Mouse (Mus musculus) urinary bladder, postnatal 10 days (tissue): ENCODE measurements at regions not wholly inside any gene's neighbourhood (a gene's known extent, or its start where the extent isn't known, plus 50 kb on each side); places are given as distances from the start of the nearest gene placed in this dataset.

Experiments used
- DNase-seq: peaks from one replicate; pipeline ENCODE4 v3.0.0; 2022; ENCODE audit warnings: low spot score

DNA sequence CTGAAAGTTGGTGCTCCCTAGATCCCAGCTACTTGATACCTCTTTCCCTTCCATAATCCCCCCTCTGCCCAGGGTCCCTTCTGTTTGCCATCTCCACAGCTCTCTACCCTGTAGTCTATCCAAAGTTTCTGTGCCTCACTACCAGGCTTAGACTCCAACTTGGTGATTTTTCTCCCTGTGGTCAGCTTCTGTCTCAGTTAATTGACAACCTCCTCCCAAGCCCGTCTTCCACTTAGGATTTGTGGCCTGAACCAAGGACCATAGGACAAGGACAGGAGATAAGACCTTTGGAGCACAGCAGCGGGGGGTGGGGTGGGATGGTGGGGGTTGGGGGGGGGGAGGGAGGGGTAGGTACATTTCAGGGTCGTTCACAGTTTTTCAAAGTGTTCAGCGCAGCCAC lies 371.3 kb downstream of the Eipr1 start:
- DNase-seq = no peak

DNA sequence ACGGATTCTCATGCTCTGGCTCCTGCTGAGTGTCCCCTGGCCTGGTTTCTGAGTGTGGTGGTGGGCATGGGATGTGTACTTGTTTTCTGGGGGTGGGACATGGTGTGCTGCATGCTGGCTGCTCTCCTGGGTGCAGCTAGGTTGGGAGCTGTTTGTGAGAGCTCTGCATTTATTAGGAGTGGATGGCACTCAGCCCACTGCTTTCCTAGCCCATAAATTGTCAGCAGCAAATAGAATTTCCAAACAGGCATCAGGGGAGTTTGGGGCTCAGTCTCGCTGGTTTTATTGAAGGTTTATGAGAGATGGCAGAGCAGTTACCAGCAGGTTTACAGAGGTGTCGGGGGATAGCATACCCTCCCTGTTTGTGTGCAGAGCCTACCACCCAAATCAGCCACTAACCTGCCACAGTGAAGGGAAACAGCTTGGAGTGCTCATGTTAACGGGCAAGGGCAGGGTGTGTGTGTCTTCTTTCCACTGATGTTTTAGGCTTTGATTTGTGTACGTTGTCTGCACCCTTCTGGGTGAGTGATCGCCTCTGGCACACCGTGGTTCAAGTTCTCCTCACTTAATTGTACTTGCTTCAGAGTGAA lies 372.6 kb downstream of the Eipr1 start:
- no peak for DNase-seq

DNA sequence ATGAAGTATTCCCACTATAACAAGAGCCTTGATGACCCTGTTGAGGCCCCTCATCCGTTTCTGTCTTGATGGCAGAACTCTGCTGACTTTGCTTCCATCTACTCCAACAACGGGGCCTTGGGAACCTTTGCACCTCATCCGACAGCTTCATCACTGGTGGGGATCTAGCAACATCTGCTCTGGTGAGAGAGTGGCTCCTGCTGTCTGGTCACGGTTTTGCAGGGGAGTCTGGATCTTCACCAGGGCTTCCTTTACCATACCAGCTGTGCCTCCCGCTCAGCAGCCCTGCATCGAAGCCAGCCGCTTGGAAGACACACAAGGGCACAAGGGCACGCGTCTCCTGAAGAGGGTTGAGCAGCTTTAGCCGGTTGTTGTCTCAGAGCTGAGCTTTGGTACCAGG lies 377.2 kb downstream of the Eipr1 start:
- no peak for DNase-seq

DNA sequence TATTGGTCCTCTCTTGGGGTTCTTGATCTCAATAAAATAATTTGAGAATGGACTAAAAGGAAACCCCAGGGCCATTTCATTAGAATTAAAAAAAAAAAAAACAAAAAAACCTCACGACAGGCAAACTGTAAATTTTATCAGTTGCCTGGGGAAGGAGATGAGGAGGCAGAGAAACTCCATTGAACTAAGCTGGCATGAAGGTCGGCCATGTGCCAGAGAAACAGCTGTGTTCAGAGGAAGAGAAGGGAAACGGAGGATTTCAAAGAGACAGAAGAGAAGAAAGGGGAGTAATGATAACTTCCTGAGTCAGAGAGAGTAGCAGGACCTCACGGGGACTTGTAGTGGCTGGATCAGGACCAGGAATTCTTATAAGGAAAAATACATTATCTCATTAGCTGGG lies 377.7 kb downstream of the Eipr1 start:
- DNase-seq = no peak

DNA sequence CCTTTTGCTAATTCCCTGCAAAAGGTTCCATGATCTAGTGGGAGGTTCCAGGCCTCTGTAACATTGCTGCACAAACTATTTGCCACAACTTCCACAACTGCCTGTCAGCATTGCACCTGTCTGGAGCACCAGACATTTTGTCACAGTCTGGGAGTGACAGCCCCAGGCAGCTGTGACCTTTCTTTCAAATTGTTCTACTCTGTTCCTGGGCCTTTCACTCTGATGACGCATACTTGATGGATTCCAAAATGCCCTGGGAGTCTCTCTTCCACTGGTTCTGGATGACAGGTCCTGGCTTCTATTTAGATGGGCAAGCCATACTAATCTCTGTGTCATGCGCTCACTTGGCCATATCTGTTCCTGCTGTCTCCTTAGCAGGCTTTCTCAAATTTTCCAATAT lies 382.7 kb downstream of the Eipr1 start:
- DNase-seq = no peak

DNA sequence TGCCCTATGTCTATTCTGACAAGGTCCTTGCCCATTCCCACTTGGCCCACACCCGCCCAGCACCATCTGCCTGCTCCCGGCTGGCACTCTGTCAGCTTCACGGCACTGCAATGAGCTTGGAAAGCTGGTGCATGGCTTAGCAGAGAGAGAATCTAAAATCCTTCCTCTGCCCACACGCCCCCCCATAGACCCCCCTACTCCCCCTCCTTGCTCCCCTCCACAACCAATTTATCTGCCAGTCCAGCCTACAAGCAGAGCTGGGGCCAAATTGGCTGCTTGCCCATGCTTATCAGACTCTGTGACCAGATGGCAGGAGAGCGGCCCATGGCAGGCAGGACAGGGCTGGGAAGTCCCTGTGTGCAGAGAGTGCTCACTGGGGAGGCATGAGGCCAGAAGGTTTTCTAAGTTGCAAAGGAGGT lies 385.3 kb downstream of the Eipr1 start:
- DNase-seq = no peak

DNA sequence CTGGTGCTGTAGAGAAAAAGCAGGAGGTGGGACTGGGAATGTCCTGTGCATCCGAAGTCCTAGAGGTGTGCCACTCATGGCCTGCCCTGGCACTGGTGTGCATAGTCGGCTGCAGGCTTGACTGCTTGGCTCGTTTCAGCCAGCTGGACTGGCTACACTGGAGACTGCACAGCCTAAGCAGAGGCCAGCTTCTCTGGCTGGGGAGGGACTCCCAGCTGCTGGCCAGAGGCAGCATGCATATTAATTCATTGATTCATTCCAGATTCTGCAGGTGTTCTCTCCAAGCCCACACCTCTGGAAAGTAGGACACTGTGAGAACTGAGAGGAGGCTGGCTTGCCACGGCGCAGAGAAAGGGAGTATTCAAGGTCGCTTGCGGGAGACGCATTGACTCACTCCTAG lies 385.9 kb downstream of the Eipr1 start:
- no peak for DNase-seq

DNA sequence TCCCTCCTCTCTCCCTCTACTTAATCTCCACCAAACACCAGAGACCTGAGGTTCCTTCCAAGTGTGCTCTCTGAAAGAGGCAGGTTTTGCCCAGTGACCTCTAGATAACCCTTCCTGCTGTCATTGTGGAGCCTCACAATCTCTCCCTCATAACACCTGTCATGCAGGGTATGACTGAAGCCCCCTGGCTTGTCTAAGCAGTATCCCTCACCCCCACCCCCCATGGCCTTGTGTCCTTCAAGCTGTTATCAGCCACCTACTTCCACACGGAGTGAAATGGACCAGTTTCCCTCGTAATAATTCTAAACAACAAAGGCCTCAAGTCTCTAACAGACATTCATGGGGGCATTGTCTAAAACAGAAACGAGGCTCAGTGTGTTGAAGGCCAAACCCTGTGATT lies 387.6 kb upstream of the Myt1l start:
- no peak for DNase-seq

DNA sequence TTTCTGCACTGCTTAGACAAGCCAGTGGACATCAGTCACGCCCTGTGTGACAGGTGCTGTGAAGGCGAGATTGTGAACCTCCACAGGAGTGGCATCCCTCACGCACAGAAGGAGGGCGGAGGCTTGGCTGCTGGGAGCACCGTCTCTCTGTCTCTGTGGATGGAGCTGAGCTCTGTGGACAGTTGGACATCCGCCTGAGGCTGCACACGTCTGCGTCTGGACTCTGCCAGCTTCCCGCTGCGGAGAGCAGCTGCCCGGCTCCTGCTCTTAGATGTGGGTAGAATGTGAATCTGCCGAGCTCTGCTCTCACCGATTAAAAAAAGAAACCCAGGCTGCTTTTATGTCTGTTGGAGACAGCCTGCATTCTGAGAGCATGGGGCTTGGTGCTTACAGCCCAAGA lies 387.1 kb upstream of the Myt1l start:
- DNase-seq = no peak

DNA sequence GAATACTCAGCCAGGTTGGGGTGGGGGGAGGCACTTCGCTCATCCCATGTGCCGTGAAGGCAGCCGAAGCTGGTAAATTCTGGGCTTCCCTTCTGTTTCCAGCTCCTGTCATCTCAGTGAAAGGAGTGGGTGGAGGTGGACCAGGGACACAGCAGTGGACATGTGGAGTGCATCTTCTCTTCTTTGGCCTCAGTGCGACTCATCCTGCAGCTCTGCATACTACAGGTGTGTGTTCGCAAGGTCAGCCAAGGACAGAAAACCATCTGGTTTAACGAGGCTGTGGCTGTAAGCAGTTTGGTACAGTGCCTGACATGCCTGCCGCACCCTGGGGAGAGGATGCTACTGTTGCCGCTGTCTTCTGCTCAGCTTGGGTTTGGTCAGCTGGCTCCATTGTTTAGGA lies 386.3 kb upstream of the Myt1l start:
- DNase-seq = no peak

DNA sequence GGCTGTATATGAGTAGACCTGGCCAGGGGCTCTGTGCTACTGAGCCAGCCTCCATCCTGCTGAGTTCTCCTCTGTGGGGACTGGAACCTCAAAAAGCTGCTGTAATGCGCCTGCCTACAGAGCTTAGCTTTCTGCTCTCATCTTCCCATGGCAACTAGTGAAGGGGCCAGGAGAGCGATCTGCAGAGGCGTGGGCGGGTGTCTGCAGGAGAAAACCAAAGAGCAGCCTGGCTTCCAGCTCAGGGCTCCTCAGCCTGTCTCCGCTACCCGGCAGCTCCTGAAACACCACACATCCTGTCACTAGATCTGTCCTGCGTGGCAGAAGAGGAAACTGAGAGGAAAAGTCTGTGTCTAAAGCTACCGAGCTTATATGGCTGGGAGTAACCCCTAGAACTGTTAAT lies 384.9 kb upstream of the Myt1l start:
- DNase-seq = no peak

DNA sequence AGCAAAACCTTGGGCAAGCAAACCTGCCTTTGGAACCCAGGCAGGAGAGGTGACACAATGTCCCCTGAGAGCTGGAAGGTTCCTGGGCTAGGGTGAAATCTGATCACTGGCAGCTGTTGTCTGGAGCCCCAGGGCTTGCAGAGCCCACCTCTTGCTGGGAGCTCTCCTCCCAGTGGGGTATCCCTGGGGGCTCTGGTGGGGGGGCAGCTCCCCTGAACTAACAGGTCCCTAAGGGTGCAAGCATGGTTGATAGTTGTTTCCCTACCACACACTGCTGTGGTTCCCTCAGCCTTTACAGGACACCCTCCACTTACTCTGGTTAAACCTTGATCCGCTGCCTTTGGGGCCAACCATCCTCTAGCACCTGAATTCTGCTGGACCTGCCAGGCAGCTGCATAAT lies 367.3 kb upstream of the Myt1l start:
- DNase-seq = no peak

DNA sequence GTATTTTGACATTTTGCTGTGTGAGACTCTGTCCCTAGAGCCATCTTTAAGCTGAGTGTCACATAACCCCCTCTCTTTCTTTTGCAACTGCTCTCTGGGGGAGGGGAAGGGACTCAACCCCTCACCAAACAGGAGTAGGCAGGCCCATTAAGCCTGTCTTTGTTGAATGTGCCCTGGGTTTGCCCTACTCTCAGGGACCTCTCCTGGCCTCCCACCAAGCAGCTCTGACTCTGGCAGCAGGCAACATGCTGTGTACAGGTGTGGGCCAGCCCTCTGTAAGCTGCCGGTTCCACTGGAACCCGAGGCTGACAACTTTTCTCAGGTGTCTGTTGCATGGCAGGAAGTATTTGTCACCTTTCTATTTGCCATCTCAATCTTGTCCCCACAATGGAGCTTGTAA lies 366.6 kb upstream of the Myt1l start:
- DNase-seq = no peak

DNA sequence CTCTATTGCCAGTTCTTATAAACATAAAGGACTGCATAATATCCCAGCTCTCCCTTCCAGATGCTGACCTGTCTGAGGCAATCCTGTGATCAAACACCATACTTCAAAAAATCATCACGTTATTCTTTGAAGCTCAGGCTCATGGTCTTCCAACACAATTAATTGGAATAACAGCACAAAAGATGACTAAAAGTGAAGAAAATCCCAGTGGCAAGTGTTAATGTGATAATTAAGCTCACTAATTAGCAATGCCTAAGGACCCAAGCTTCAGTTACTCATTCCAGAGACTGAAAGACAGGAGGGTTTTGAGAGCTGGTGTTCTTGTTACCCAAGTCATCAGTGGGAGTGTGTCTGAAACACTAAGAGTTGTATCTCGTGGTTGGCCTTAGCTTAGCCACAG lies 363.5 kb upstream of the Myt1l start:
- DNase-seq = no peak

DNA sequence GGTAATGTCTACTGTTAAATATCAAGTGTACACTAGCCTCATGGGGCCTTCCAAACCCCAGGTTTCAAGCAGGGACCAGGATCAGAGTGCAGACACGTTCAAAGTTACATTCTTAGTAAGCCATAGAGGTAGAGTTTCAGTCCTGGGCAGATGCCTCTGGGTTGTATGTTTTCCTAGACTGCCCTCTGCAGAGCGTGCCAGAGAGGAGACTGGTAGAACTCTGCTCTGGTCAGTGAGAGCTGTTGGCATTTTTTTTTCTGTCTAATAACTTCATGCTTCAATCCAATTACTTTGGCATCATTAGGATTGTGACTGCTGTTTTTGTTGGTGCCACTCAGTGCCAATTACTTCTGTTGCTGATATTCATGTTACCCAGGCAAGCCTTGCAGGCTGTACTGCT lies 361.9 kb upstream of the Myt1l start:
- DNase-seq = no peak

DNA sequence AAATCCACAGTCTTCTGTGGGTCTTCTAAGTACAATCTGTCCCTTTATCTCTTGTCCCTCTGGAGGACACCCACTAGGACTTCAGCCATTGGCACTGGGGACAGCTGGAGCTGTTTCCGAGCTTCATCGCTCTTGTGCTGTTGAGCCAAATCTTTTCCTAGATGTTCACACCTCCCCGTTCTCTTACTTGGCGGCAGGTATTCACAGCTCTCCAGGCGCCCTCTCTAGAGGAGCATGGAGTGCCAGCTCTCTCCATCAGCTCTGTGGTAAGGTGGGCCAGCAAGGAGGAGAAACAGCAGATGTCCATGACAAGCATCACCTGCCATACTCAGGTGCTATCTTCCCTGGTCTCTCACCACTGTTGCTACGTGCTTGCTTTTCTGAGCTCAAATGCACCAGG lies 360.3 kb upstream of the Myt1l start:
- no peak for DNase-seq

DNA sequence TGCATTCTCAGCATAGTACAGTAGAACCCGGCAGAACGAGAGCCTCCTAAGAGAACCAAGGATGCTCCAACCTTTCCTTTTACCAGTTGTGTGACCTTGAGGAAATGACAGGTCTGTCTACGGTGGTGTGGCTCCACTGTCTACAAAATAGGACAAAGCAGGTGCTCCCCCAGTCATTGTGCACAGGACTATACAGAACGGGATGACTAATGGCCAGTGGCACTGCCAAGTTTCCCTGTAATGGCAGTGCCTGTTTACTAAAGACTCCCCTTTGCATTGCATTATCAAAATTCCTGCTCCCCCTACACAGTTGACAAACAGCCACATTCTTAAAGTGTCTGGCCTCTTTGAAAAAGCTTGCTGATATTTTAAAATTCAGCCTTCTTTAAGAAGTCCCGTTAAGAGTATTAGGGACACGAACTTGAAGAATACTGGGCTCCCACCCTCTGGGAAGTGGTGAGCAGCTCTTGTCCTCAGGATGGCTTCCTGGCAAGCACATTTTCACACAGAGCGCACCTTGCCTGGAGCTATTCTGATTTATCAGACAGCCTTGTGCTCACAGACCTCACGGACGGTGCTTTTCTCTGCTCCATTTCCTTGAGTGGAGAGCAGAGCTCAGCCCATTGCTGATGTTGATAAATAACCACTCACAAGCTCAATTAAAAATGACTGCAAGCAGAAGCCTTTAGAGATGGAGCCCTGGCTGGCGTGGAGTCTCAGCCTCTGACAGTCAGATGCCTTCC lies 352.3 kb upstream of the Myt1l start:
- DNase-seq = no peak

DNA sequence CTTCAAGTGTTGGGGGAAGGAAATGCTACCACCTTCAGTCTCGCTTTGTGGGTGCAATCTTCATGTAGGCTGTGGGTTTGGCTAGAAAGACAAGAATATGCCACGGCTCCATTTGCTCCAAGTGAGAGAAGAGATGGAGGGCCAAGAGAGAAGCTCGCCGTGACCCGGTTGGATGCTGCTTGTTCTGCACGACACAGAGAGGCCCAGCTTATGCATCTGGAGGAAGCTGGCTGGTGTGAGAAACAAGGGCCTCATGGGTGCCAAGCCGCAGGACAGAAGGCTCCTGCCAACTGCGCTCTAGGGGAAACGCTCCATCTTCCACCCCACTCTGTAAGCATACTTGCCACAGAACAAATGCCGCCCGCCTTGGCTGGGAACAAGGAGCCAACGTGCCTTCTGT lies 351.0 kb upstream of the Myt1l start:
- no peak for DNase-seq

DNA sequence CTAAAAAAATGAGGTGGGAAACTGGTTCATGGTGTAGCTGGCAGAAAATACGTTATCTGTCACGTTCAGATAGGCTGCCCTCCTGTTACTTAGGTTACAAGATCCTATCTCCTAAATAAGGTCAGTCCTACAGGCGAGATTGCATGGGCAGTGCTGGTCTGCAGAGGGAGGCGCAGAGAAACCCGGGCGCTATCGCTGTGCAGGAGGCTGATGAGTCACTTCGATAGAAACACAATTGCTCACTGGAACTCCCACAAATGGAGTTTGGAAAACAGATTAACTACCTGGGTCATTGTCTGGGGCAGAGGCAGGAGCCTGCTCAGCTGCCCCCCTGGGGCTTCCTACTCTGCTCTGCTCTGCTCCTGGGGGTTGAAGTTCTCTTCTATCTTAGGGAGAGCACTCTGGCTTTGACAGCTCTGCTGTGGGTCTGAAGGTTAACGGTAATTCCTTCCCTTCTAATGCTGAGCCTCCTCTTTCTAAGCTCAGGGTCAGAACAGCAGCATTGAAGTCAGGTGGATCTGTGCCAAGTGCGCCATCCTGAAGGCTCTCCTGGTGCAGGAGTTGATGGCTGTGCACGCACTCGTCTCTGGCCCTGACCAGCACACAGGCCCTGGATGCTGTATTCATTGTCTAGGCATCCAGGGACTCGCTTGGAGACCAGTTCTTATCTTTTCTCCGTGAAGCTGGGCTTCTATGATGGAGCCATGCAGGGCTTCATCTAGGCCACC lies 349.9 kb upstream of the Myt1l start:
- DNase-seq = no peak

DNA sequence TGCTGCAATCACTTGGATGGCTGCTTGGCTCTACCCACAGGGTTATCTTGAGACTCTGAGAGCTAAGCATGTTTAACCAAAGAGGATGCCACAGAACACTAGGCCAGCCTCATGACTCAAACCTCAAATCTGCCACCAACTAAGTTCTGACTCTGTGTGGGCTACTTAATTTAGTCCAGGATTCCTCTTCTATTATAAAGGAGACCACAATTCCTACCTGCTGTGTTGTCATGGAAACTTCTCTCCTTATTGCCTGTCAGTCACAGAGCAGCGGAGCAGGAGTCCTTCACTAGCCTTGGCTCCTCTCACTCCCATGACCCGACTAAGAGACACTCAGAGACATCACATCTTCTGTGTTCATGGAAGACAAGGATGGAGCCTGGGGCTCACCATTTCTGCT lies 348.8 kb upstream of the Myt1l start:
- DNase-seq = no peak

DNA sequence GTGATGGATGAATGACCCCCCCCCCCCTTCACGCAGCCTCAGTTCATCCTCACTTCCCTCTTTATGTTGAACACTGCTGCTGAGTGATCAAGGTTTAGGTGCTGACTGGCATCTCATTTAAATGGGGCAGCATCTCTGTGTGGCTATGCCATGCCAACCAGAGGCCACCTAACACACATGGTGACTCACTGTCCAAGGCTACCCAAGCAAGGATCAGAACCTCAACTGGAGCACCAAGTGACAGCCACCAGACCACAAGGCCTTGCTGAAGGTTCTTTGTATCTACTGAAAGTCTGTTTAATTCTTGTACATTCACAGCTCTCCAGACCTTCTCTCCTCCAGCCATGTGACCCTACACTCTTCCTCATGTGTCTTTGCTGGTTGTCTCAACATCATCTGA lies 347.6 kb upstream of the Myt1l start:
- no peak for DNase-seq

DNA sequence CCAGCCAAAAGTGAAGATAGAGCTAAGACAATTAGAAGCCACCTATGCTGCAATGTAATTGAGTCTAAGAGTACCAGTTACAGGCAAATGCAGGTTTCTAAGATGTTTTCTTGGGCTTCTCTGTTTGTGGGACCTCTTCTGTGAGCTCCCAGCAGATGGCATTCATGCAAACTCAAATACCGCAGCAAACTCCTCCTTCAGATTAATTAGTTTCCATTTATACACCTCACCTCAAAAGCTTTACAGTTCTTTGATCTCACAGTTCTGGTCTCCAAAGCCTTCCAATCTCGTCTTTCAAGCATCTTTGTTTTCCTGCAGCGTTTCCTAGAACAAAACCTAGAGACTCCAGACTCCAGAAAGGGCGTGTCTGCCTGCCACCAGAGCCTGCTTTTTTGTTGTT lies 340.6 kb upstream of the Myt1l start:
- DNase-seq = no peak

DNA sequence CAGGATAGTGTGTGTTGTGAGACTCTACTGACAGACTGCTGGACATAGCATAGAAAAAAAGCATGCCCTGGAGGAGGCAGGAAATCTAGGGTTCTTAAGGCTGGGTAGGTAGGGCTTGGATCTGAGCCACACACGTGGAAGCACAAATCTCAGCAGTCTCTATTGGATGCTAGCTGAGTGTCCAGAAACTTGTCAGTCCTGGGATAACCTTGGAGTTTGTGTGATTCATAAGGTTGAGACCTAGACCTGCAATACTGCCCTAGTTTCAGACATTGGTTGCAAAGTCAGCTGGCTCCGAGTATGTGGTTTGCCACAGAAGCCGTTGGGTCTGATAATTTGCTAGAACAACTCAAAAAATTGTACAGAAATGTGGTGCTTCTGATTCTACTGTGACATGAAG lies 335.8 kb upstream of the Myt1l start:
- DNase-seq = no peak

DNA sequence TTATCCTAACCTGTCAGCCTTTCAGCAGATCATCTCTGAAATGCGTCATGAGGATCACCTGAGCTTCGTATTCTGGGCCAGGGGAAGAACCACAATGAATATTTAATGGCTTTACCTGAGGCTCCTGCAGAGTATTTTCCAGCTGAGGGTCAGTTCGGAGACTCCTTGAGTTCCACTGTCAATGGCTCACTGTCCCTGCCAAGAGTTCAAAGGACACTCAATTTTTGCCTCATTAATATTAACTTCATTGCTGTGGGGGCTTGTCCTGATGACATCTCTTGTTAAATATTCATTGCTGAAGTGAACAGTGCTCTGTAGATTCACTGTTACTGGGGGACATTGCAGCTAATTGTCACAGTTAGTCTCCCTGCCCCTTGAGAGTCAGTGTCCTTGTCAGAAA lies 316.2 kb upstream of the Myt1l start:
- no peak for DNase-seq
